Mouse (Mus musculus) thymus, adult 2 months (tissue): Measurements from ENCODE around the gene Abca4.

ENCODE experiments used
- CTCF ChIP-seq: fragments of 200-500 bp; IDR thresholded peaks from 2 replicates; pipeline ENCODE4 v1.5.1; 2012; ENCODE audit warnings: mild to moderate bottlenecking, control low read depth, low read length, moderate library complexity, borderline replicate concordance; ENCODE audit not compliant: control insufficient read depth, poor library complexity, insufficient read depth; ENCODE audit errors: extremely low read depth
- POLR2A ChIP-seq: fragments of 200-500 bp; IDR thresholded peaks from 2 replicates; pipeline ENCODE4 v1.6.1; 2012; ENCODE audit warnings: mild to moderate bottlenecking, low read length, control low read depth, moderate library complexity; ENCODE audit not compliant: control insufficient read depth, poor library complexity, insufficient read depth; ENCODE audit errors: extremely low read depth

DNA sequence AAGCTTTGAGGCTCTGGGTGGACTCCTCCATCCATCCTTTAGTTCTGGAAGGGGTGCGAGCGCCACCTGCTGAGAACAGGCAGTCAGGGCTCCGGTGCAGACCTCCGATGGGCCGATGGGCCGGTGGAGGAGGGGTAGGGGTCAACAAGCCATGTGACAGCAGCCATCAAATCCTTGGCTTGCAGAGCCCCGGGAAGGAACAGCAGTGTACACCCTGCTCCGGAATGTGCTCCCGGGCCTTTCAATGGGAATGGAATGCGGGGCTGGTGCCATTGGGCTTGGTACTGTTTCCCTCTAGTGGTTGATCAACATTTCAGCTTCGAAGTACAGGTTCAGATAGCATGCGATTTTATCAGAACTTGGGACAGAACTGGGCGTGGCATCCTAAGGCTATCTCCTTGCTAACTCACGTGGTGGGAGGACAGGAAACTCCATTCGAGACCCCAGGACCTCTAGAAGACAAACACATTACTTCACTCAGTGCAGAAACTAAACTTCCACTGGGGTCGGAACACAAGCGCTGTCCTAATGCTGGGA, 78.0 kb downstream of the Abca4 start:
- no peak for TF ChIP-seq POLR2A
- peak; percentile 78; the same call in 1 of the 2 replicates for TF ChIP-seq CTCF
